Mouse (Mus musculus): ENCODE results near the gene Kcnj12. TPM values are rescaled to one million over a fixed set of nuclear protein-coding genes. Genes with fewer than 3 reads are reported as not detected.
A peak's percentile ranks its signal among the peaks of the same experiment; 100 is the strongest.

The Kcnj12 gene
- polyA plus RNA-seq, 1 experiment from 2014 or later: 0.16 TPM

GRCm38 (mm10) chr11:61060634-61061033 is 38.3 kb downstream of the Kcnj12 start:
- ATAC-seq (ENCODE audit: low FRiP score) (no peak), DNase-seq (ENCODE audit: low spot score, missing footprints) (no peak)
- Histone ChIP-seq H3K9me3 (ENCODE audit: control insufficient read depth, low read length) (no peaks in the 10 kb centered on the region), H3K36me3 (ENCODE audit: control insufficient read depth, insufficient read depth, low read length) (no peaks in the 10 kb centered on the region), H3K27ac (ENCODE audit: low read depth, low read length) (no peak overlapping the region), H3K27me3 (ENCODE audit: control insufficient read depth, insufficient read depth, low read length) (no peaks in the 10 kb centered on the region), H3K4me2 (no peak overlapping the region), H3K9ac (ENCODE audit: low read length) (no peak overlapping the region), H3K4me1 (ENCODE audit: control insufficient read depth, insufficient read depth, low read length) (no peaks in the 10 kb centered on the region), H3K4me3 (ENCODE audit: low read depth, low read length) (no peak overlapping the region)
- 81% methylated on average over 4 of the region's 4 CpGs for WGBS

- Histone ChIP-seq H3K36me3 (ENCODE audit: control insufficient read depth, insufficient read depth, low read length) (no peaks in the 10 kb centered on the region), H3K4me3 (ENCODE audit: low read depth, low read length) (no peak overlapping the region), H3K9me3 (ENCODE audit: control insufficient read depth, low read length) (no peaks in the 10 kb centered on the region), H3K27ac (ENCODE audit: low read depth, low read length) (no peak overlapping the region), H3K9ac (ENCODE audit: low read length) (no peak overlapping the region), H3K4me1 (ENCODE audit: control insufficient read depth, insufficient read depth, low read length) (no peaks in the 10 kb centered on the region), H3K4me2 (no peak overlapping the region), H3K27me3 (ENCODE audit: control insufficient read depth, insufficient read depth, low read length) (no peaks in the 10 kb centered on the region)
- 85% methylated on average over 18 of the region's 18 CpGs for WGBS
- ATAC-seq (ENCODE audit: low FRiP score): no peak
- DNase-seq (ENCODE audit: low spot score, missing footprints): peak; percentile 17
These were observed 40.4 kb downstream of the Kcnj12 start for GRCm38 (mm10) chr11:61062548-61063461.

- no peak overlapping the region for H3K9ac ChIP-seq (ENCODE audit: low read length)
- no peak overlapping the region for H3K27ac ChIP-seq (ENCODE audit: low read depth, low read length)
- ATAC-seq (ENCODE audit: low FRiP score): no peak
- peak; percentile 19 for DNase-seq (ENCODE audit: low spot score, missing footprints)
- no peaks in the 10 kb centered on the region for H3K9me3 ChIP-seq (ENCODE audit: control insufficient read depth, low read length)
- WGBS: 90% methylated on average over 6 of the region's 6 CpGs
- H3K4me1 ChIP-seq (ENCODE audit: control insufficient read depth, insufficient read depth, low read length): no peaks in the 10 kb centered on the region
- no peak overlapping the region for H3K4me2 ChIP-seq
- H3K36me3 ChIP-seq (ENCODE audit: control insufficient read depth, insufficient read depth, low read length): no peaks in the 10 kb centered on the region
- no peaks in the 10 kb centered on the region for H3K27me3 ChIP-seq (ENCODE audit: control insufficient read depth, insufficient read depth, low read length)
- no peak overlapping the region for H3K4me3 ChIP-seq (ENCODE audit: low read depth, low read length)
These were observed 41.1 kb downstream of the Kcnj12 start for GRCm38 (mm10) chr11:61063503-61063902.

- Histone ChIP-seq H3K4me1 (ENCODE audit: control insufficient read depth, insufficient read depth, low read length) (no peaks in the 10 kb centered on the region), H3K4me2 (no peak overlapping the region), H3K36me3 (ENCODE audit: control insufficient read depth, insufficient read depth, low read length) (no peaks in the 10 kb centered on the region), H3K9me3 (ENCODE audit: control insufficient read depth, low read length) (no peaks in the 10 kb centered on the region), H3K4me3 (ENCODE audit: low read depth, low read length) (no peak overlapping the region), H3K9ac (ENCODE audit: low read length) (no peak overlapping the region), H3K27me3 (ENCODE audit: control insufficient read depth, insufficient read depth, low read length) (no peaks in the 10 kb centered on the region), H3K27ac (ENCODE audit: low read depth, low read length) (no peak overlapping the region)
- ATAC-seq (ENCODE audit: low FRiP score): no peak
- 88% methylated on average over 6 of the region's 6 CpGs for WGBS
- peak; percentile 61 for DNase-seq (ENCODE audit: low spot score, missing footprints)
These were observed 43.3 kb downstream of the Kcnj12 start for GRCm38 (mm10) chr11:61065620-61066019.

- DNase-seq (ENCODE audit: low spot score, missing footprints) (peak; percentile 35), ATAC-seq (ENCODE audit: low FRiP score) (no peak)
- Histone ChIP-seq H3K27ac (ENCODE audit: low read depth, low read length) (no peak overlapping the region), H3K9ac (ENCODE audit: low read length) (no peak overlapping the region), H3K4me2 (no peak overlapping the region), H3K9me3 (ENCODE audit: control insufficient read depth, low read length) (no peaks in the 10 kb centered on the region), H3K27me3 (ENCODE audit: control insufficient read depth, insufficient read depth, low read length) (no peaks in the 10 kb centered on the region), H3K4me1 (ENCODE audit: control insufficient read depth, insufficient read depth, low read length) (no peaks in the 10 kb centered on the region), H3K36me3 (ENCODE audit: control insufficient read depth, insufficient read depth, low read length) (no peaks in the 10 kb centered on the region), H3K4me3 (ENCODE audit: low read depth, low read length) (no peak overlapping the region)
- 89% methylated on average over 9 of the region's 9 CpGs for WGBS
These were observed 44.9 kb downstream of the Kcnj12 start for GRCm38 (mm10) chr11:61067133-61067835.

- ATAC-seq (ENCODE audit: low FRiP score): no peak
- Histone ChIP-seq H3K4me1 (ENCODE audit: control insufficient read depth, insufficient read depth, low read length) (no peaks in the 10 kb centered on the region), H3K4me3 (ENCODE audit: low read depth, low read length) (no peak overlapping the region), H3K9ac (ENCODE audit: low read length) (no peak overlapping the region), H3K27me3 (ENCODE audit: control insufficient read depth, insufficient read depth, low read length) (no peaks in the 10 kb centered on the region), H3K36me3 (ENCODE audit: control insufficient read depth, insufficient read depth, low read length) (no peaks in the 10 kb centered on the region), H3K9me3 (ENCODE audit: control insufficient read depth, low read length) (no peaks in the 10 kb centered on the region), H3K4me2 (no peak overlapping the region), H3K27ac (ENCODE audit: low read depth, low read length) (no peak overlapping the region)
- no peak for DNase-seq (ENCODE audit: low spot score, missing footprints)
- WGBS: 94% methylated on average over 10 of the region's 10 CpGs
These were observed 46.5 kb downstream of the Kcnj12 start for GRCm38 (mm10) chr11:61068866-61069265.

- Histone ChIP-seq H3K4me1 (ENCODE audit: control insufficient read depth, insufficient read depth, low read length) (no peaks in the 10 kb centered on the region), H3K27ac (ENCODE audit: low read depth, low read length) (no peak overlapping the region), H3K36me3 (ENCODE audit: control insufficient read depth, insufficient read depth, low read length) (no peaks in the 10 kb centered on the region), H3K4me3 (ENCODE audit: low read depth, low read length) (no peak overlapping the region), H3K4me2 (no peak overlapping the region), H3K9me3 (ENCODE audit: control insufficient read depth, low read length) (no peaks in the 10 kb centered on the region), H3K9ac (ENCODE audit: low read length) (no peak overlapping the region), H3K27me3 (ENCODE audit: control insufficient read depth, insufficient read depth, low read length) (no peaks in the 10 kb centered on the region)
- DNase-seq (ENCODE audit: low spot score, missing footprints): no peak
- 97% methylated on average over 18 of the region's 18 CpGs for WGBS
- no peak for ATAC-seq (ENCODE audit: low FRiP score)
These were observed 47.3 kb downstream of the Kcnj12 start for GRCm38 (mm10) chr11:61069645-61070044.

- H3K36me3 ChIP-seq (ENCODE audit: control insufficient read depth, insufficient read depth, low read length): no peaks in the 10 kb centered on the region
- no peak overlapping the region for H3K27ac ChIP-seq (ENCODE audit: low read depth, low read length)
- no peak overlapping the region for H3K4me3 ChIP-seq (ENCODE audit: low read depth, low read length)
- ATAC-seq (ENCODE audit: low FRiP score): no peak
- WGBS: 81% methylated on average over 5 of the region's 5 CpGs
- H3K4me1 ChIP-seq (ENCODE audit: control insufficient read depth, insufficient read depth, low read length): no peaks in the 10 kb centered on the region
- H3K4me2 ChIP-seq: no peak overlapping the region
- no peaks in the 10 kb centered on the region for H3K9me3 ChIP-seq (ENCODE audit: control insufficient read depth, low read length)
- H3K27me3 ChIP-seq (ENCODE audit: control insufficient read depth, insufficient read depth, low read length): no peaks in the 10 kb centered on the region
- no peak overlapping the region for H3K9ac ChIP-seq (ENCODE audit: low read length)
- DNase-seq (ENCODE audit: low spot score, missing footprints): no peak
These were observed 52.4 kb downstream of the Kcnj12 start for GRCm38 (mm10) chr11:61074646-61075317.
